Mouse (Mus musculus) megakaryocyte, embryonic 14.5 days (primary cell): Measurements from ENCODE around the gene Hcrtr2.

ENCODE experiments used
- FLI1 ChIP-seq: IDR thresholded peaks from 2 replicates; pipeline ENCODE4 v1.6.1; 2012; ENCODE audit warnings: low read length, inconsistent platforms, mixed read lengths
- GATA1 ChIP-seq: IDR thresholded peaks from 3 replicates; pipeline ENCODE4 v1.6.1; 2012; ENCODE audit warnings: mixed read lengths, low read length, inconsistent platforms, borderline replicate concordance

GRCm38 (mm10) chr9:76364874-76365273 is 41.2 kb upstream of the Hcrtr2 start:
- TF ChIP-seq GATA1 (no peak), FLI1 (no peak)
